Mouse (Mus musculus) cerebellum, adult 11 months (tissue): ENCODE results near the gene Wdfy3.
"Not testable (repeated sequence)": the region's sequence is repeated elsewhere in the genome, so short reads cannot be mapped to it uniquely, and the experiment has no call there.

Source experiments
- DNase-seq: peaks from one replicate; pipeline ENCODE4 v3.0.0; 2022

Wdfy3 gene

GRCm38 (mm10) chr5:102069767-102070413 is at the start of gene Wdfy3:
Wdfy3 (minus strand) TSS chr5:102069921.
- peak; percentile 88 for DNase-seq

GRCm38 (mm10) chr5:102113009-102113408 is 43.3 kb upstream of the Wdfy3 start:
- no peak for DNase-seq

DNA sequence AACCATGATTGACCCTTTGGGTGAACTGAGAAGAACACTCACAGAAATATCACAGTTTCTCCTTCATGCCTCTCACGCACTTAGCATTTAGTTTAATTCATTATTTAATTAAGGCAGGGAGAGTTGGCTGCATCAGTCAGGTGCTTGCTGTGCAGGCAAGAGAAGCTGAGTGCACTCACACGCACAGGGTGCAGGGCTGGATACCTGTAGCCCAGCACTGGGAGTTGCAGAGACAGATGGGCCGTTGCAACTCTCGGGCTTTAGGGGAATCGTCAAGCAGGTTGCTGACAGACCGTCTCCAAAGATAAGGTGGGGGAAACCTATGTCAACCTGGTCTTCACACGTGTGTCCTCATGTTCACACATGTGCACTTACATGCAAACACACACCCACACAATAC is 42.3 kb upstream of the Wdfy3 start:
- DNase-seq: no peak

- DNase-seq: no peak
Measured at GRCm38 (mm10) chr5:102110031-102110430, 40.3 kb upstream of the Wdfy3 start.

GRCm38 (mm10) chr5:102105919-102106318 is 36.2 kb upstream of the Wdfy3 start:
- no peak for DNase-seq

GRCm38 (mm10) chr5:102101815-102102214 is 32.1 kb upstream of the Wdfy3 start:
- DNase-seq: not testable (repeated sequence)

DNA sequence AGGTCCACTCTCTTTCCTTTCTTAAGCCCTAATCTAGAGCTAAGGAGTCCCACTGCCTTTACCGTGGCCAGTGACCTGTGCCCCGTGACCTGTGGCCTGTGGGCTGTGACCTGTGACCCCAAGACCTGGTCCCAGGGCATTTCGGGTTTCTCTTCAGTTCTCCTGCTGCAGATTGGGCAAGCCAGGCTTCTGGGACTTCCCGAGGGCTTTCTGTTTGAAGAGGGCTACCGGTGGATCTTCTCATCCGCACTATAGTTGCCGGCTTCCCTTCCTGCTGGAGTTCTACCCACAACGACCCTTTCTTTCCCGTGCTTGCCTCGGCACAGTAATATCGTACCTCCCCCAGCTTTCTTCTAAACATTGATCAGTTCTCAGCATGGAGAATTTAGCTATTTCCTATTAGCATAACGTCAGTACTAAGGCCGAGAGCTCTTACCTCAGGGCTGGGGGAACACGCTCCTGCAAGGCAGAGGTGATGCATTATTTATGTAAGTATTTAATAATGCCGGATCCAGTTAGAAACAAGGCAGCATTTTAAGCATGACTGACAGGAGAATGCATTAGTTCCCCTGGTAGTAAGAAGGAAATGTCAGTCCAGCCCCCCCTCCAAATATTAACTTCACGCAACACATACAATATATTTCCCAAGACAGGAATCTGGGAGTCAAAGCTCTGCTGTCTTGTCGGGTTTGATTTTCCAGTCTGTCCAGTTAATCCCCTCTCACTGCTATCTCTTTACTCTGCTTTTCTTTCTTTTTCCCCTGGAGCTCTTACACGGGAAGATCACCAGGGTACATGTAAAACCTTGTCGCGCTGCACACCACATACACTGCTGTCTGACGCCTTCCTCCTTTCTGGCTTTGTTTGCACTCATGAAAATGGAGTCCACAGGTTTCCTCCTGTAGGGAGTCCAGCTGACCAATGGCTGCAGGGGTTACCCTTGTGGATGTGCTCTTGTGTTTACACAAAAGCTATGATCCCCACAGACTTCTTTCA is 30.8 kb upstream of the Wdfy3 start:
- no peak for DNase-seq

DNA sequence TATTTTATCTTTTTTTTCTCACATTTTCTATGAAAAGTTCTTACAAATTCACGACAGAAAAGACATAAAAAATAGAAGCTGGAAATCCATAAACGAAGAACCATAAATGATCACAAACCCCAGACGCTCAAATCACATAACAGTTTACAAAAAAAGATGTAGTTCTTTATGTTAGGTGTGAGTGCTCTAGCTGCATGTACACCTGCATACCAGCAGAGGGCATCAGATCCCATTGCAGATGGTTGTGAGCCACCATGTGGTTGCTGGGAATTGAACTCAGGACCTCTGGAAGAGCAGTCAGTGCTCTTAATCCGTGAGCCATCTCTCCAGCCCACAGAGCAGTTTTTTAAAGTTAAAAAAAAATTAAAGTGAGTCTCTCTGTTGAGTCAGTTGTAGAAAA is 25.9 kb upstream of the Wdfy3 start:
- DNase-seq: no peak

DNA sequence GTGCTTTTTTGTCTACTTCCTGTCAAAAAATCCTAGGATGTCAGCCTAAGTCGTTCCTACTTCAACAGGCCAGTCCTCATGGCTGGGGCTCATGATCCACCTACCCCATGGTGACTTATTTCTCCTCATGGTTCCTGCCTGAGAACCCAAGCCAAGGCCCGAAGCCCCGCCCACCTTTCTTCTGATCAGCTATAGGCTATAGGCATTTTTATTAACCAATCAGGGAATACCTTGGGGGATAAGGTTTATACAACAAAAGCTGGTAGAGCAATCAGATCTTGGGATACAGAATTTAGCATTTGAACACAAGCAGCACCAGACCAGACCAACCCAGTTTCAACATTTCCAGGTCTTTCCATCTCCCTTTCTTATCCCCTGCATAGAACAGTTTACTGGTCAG is 21.0 kb upstream of the Wdfy3 start:
- DNase-seq: no peak

GRCm38 (mm10) chr5:102084737-102085705 is 15.3 kb upstream of the Wdfy3 start:
- no peak for DNase-seq

- peak; percentile 70 for DNase-seq
Measured at GRCm38 (mm10) chr5:102074086-102074485, 4.4 kb upstream of the Wdfy3 start.

- DNase-seq: no peak
Measured at GRCm38 (mm10) chr5:102072057-102072456, 2.3 kb upstream of the Wdfy3 start.

GRCm38 (mm10) chr5:102071241-102071640 is 1.5 kb upstream of the Wdfy3 start:
- DNase-seq: no peak

DNA sequence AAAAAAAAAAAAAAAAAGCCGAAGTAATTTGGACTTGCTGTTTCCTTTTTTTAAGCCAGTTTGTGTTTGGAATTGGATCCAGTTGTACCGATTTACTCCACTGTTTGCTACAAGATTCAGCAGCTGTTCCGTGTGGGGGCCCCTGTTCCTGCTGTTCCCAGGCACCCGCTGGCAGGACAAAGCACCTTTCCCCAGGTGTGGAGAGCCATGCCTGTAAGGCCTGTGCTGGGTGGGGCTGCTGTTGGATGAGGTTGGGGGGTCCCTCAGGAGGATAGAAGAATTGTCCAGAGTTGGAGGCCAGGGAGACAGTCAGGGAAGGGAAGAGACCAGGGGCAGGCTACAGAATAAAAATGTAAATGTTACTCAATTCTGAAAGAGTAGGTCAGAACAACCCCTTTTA is 1.1 kb upstream of the Wdfy3 start:
- DNase-seq: no peak

GRCm38 (mm10) chr5:102070414-102070768 is 670 bp upstream of the Wdfy3 start:
- DNase-seq: peak; percentile 35

DNA sequence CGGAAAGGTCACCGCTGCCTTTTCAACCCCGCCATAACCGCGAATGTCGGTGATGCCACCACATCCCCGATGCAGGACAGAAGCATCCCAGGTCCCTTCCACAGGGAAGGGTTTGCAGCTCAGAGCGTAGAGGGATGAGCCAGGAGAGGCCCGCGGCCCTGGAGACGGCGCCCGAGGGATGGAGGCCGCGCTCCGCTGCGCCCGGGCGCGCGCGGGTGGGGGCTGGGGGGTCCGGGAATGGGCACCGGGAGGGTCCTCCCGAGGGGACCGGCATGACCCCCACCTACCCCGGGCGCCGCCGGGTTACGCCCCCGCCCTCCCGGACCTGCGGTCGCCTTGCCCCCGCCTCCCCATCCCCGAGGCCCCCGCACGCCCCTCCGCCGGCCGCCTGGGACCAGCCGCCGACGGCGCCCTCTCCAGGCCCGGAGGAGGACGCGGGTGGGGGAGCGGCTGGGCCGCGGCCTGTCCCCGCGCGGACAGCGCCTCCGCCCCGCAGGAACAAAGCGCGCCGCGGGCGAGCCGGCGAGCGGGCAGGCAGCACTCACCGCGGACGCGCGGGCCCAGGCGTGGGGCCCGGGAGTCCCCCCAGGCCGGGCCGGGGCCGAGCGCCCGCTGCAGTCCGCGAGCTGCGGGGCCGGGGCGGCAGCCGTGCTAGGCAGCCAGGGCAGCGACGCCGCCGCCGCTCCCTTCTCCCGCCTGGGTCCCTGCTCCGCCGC is 512 bp downstream of the Wdfy3 start:
- DNase-seq: peak; percentile 64

DNA sequence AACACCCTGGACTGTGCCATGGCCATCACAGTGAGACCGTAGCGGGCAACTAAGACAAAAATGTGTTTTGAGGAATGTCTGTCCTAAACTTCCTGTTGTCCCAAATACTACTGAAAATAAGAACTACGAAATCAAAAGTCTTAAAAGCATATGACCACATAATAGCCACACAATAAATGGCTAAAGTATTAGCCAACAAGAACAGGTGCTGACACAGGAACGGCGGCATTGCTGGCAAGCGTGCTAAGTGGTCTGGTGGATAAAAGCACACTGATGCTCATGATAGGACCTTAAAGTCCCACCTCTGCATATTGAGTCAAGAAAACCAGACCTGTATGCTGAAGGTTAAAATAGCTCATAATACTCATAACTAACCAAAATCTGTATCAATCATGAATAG is 3.3 kb downstream of the Wdfy3 start:
- no peak for DNase-seq

GRCm38 (mm10) chr5:102063013-102063752 is 6.5 kb downstream of the Wdfy3 start:
- no peak for DNase-seq

- DNase-seq: no peak
Measured at GRCm38 (mm10) chr5:102061816-102062215, 7.9 kb downstream of the Wdfy3 start.

- peak; percentile 35 for DNase-seq
Measured at GRCm38 (mm10) chr5:102055946-102056345, 13.8 kb downstream of the Wdfy3 start.

DNA sequence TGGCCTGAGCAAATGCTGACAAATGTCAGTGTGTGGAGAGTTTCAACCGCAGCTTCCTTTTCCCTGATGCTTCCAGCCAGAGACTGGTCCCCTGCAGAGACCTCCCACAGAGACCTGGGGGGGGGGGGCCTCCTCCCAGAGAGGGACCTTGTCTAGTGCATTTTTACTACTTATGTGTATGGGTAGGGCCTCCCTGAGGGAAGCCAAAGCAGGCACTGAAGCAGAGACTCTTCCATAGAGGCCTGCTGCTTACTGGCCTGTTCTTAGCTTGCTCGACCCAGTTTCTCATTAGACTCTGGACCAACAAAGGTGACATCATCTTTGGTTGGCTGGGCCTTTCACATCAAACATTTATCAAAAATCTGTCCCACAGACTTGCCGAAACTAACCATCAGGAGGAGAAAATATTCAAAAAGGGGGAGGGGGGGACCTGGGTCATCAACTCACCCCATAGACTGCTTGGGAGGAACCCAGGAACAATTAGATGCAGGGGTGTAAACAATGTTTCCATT is 14.5 kb downstream of the Wdfy3 start:
- peak; percentile 42 for DNase-seq
